Mouse (Mus musculus) midbrain, postnatal 0 days (tissue): ENCODE measurements around the gene Meis2. TPM values are rescaled to one million over a fixed set of nuclear protein-coding genes. Genes with fewer than 3 reads are reported as not detected.
A peak's percentile ranks its signal among the peaks of the same experiment; 100 is the strongest.

Experiments
- ATAC-seq: fragments of 200-750 bp; cut with Nextera tagmentation; 2 replicates; pipeline ENCODE4 v1.8.0; 2017; ENCODE audit warnings: moderate number of reproducible peaks, mild to moderate bottlenecking, moderate TSS enrichment, moderate library complexity; ENCODE audit not compliant: low FRiP score
- DNase-seq: peaks from one replicate; pipeline ENCODE4 v3.0.0-alpha.2; 2015; ENCODE audit warnings: low spot score
- H3K27ac ChIP-seq: fragments of 300-500 bp; sonication (generic); 2 replicates; pipeline ENCODE4 v1.5.1; 2014; ENCODE audit warnings: low read depth, mild to moderate bottlenecking, low read length, mixed read lengths
- H3K27me3 ChIP-seq: fragments of 300-500 bp; sonication (generic); 2 replicates; pipeline ENCODE4 v1.6.1; 2014; ENCODE audit warnings: low read length, control low read depth, mixed read lengths; ENCODE audit not compliant: insufficient read depth
- H3K36me3 ChIP-seq: fragments of 300-500 bp; sonication (generic); 2 replicates; pipeline ENCODE4 v1.6.1; 2014; ENCODE audit warnings: low read length, control low read depth, mixed read lengths; ENCODE audit not compliant: insufficient read depth
- H3K4me1 ChIP-seq: fragments of 300-500 bp; sonication (generic); 2 replicates; pipeline ENCODE4 v1.6.1; 2014; ENCODE audit warnings: mild to moderate bottlenecking, control low read depth, antibody characterized with exemption, low read length, mixed read lengths; ENCODE audit not compliant: insufficient read depth
- H3K4me2 ChIP-seq: fragments of 300-500 bp; sonication (generic); 2 replicates; pipeline ENCODE4 v1.6.1; 2014; ENCODE audit warnings: low read depth, mild to moderate bottlenecking, low read length, mixed read lengths; ENCODE audit not compliant: poor library complexity, severe bottlenecking
- H3K4me3 ChIP-seq: fragments of 300-500 bp; sonication (generic); 2 replicates; pipeline ENCODE4 v1.5.1; 2014; ENCODE audit warnings: low read depth, mild to moderate bottlenecking, low read length, moderate library complexity
- H3K9ac ChIP-seq: fragments of 300-500 bp; sonication (generic); replicated peaks from 2 replicates; pipeline ENCODE4 v1.6.1; 2014; ENCODE audit warnings: mild to moderate bottlenecking, low read length, moderate library complexity, mixed read lengths; ENCODE audit not compliant: poor library complexity, severe bottlenecking
- H3K9me3 ChIP-seq: fragments of 300-500 bp; sonication (generic); 2 replicates; pipeline ENCODE4 v1.6.1; 2016; ENCODE audit warnings: low read length, control low read depth
- CTCF ChIP-seq: IDR thresholded peaks from 2 replicates; pipeline ENCODE4 v1.5.1; 2016; ENCODE audit warnings: antibody characterized with exemption, mild to moderate bottlenecking
- WGBS: fragments of 180-500 bp; shearing (Covaris S2); extraction: QIAGEN DNeasy Blood & Tissue Kit; methylation state at CpG from one replicate; pipeline ENCODE4 v1.1.7; 2014; 5-methylcytosine and 5-hydroxymethylcytosine counted together
- polyA plus RNA-seq: library from polyadenylated mRNA; unstranded; fragments of >200 nt; fragmentation: Nextera tagmentation; extraction: Ambion mirVana; gene quantifications from 2 replicates; pipeline ENCODE4 v1.2.1, GENCODE M21; 2015
- total RNA-seq: library from RNA; depleted of rRNA; stranded (reverse); fragments of >200 nt; gene quantifications from 2 replicates; pipeline ENCODE4 v1.2.3, GENCODE M21; 2014

The Meis2 gene
- total and polyA plus RNA-seq, 2 experiments from 2014 or later, result 52.1 to 147 TPM

DNA sequence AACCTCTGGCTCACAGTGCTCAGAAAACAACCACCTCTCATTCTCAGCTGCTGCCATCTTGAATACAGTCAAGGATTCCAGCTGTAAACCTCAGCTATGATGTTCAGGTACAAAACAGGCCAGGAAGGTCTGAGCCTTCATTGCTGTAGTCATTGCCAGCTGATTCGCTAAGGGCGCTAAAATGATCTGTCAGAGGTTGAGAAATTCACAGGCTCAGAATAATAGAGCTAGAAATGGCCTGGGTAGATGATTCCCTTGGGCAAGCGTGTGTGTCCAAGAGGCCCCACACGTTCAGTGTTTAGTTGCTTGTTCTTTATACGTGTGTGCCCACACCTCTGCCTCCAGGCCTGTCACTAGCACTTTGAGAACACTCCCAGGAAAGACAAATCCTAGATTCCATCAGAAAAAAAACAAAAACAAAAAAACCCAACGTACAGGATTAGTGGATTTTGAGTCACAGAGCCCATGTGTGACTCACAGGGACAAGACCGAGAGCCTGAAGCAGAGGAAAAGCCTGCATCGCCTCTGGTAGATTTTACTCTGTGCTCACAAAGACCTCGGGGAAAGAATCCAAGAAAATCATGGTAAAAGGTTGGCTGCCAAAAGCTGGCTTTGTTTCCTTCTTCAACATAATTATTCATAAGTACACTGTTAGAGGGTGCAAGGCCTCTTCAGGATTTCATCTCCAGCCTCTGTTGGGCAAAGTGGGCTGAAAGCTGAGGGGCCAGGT lies 95.4 kb downstream of the Meis2 start:
- Histone ChIP-seq H3K9ac (no peak overlapping the region), H3K27me3 (no peaks in the 10 kb centered on the region), H3K9me3 (no peaks in the 10 kb centered on the region), H3K4me3 (no peak overlapping the region), H3K27ac (no peak overlapping the region), H3K4me2 (no peak overlapping the region), H3K36me3 (no peaks in the 10 kb centered on the region), H3K4me1 (no peaks in the 10 kb centered on the region)
- DNase-seq (peak; percentile 17), ATAC-seq (no peak)
- WGBS, result 69% methylated on average over 9 of the region's 9 CpGs
- TF ChIP-seq CTCF, result no peak

GRCm38 (mm10) chr2:115969201-115969600 lies 96.4 kb downstream of the Meis2 start:
- H3K36me3 ChIP-seq, result no peaks in the 10 kb centered on the region
- no peak overlapping the region for H3K27ac ChIP-seq
- no peak for TF ChIP-seq CTCF
- ATAC-seq (no peak), DNase-seq (no peak)
- no peak overlapping the region for H3K4me3 ChIP-seq
- H3K9ac ChIP-seq, result no peak overlapping the region
- H3K4me2 ChIP-seq, result no peak overlapping the region
- no peaks in the 10 kb centered on the region for H3K9me3 ChIP-seq
- 76% methylated on average over 8 of the region's 8 CpGs for WGBS
- H3K4me1 ChIP-seq, result no peaks in the 10 kb centered on the region
- no peaks in the 10 kb centered on the region for H3K27me3 ChIP-seq

GRCm38 (mm10) chr2:115964911-115965310 lies 100.7 kb downstream of the Meis2 start:
- Histone ChIP-seq H3K27me3 (no peaks in the 10 kb centered on the region), H3K9me3 (no peaks in the 10 kb centered on the region), H3K4me2 (no peak overlapping the region), H3K4me3 (no peak overlapping the region), H3K27ac (no peak overlapping the region), H3K9ac (no peak overlapping the region), H3K36me3 (no peaks in the 10 kb centered on the region), H3K4me1 (no peaks in the 10 kb centered on the region)
- 74% methylated on average over 3 of the region's 3 CpGs for WGBS
- peak; percentile 51 for DNase-seq
- no peak for ATAC-seq
- no peak for TF ChIP-seq CTCF

DNA sequence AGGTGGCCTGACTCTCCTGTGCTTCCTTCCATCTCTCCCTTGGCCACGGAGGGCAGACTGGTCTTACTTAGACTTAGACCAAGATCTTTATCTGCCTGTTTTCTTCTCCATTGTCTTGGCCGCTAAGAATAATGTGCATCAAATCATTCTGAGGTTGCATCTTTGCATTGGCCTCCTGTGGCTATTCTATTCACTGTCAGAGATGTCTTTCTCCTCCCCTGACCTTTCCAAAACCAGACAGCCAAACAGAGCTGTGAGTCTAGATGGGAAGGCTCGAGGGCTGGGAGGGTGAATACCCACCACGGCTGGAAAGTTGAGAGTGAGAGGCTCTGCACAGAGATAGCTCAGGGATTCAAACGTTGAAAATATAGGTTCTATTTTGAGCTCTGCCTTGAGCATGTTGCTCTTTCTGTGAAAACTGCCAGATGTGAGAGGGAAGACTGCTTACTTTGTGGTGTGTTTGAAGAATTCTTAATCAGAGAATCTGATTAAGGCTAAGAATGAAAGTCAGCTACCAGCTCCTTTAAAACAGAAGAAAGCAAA lies 102.3 kb downstream of the Meis2 start:
- Histone ChIP-seq H3K27ac (no peak overlapping the region), H3K27me3 (no peaks in the 10 kb centered on the region), H3K36me3 (no peaks in the 10 kb centered on the region), H3K4me1 (no peaks in the 10 kb centered on the region), H3K4me2 (no peak overlapping the region), H3K4me3 (no peak overlapping the region), H3K9me3 (no peaks in the 10 kb centered on the region), H3K9ac (no peak overlapping the region)
- TF ChIP-seq CTCF, result no peak
- ATAC-seq (no peak), DNase-seq (no peak)
- 27% methylated on average over 5 of the region's 5 CpGs for WGBS

GRCm38 (mm10) chr2:115962728-115963127 lies 102.9 kb downstream of the Meis2 start:
- Histone ChIP-seq H3K4me2 (no peak overlapping the region), H3K36me3 (no peaks in the 10 kb centered on the region), H3K27me3 (no peaks in the 10 kb centered on the region), H3K9ac (no peak overlapping the region), H3K4me3 (no peak overlapping the region), H3K27ac (no peak overlapping the region), H3K4me1 (no peaks in the 10 kb centered on the region), H3K9me3 (no peaks in the 10 kb centered on the region)
- TF ChIP-seq CTCF, result no peak
- DNase-seq (no peak), ATAC-seq (no peak)
- WGBS, result 79% methylated on average over 3 of the region's 3 CpGs

GRCm38 (mm10) chr2:115962113-115962512 lies 103.5 kb downstream of the Meis2 start:
- H3K27ac ChIP-seq, result no peak overlapping the region
- H3K36me3 ChIP-seq, result no peaks in the 10 kb centered on the region
- no peaks in the 10 kb centered on the region for H3K9me3 ChIP-seq
- TF ChIP-seq CTCF, result peak; percentile 58
- no peak overlapping the region for H3K9ac ChIP-seq
- DNase-seq (peak; percentile 19), ATAC-seq (no peak)
- H3K4me2 ChIP-seq, result no peak overlapping the region
- no peaks in the 10 kb centered on the region for H3K27me3 ChIP-seq
- no peaks in the 10 kb centered on the region for H3K4me1 ChIP-seq
- WGBS, result 58% methylated on average over 2 of the region's 2 CpGs
- no peak overlapping the region for H3K4me3 ChIP-seq
